Mouse (Mus musculus): ENCODE results near the gene Muc13. TPM values are rescaled to one million over a fixed set of nuclear protein-coding genes. Genes with fewer than 3 reads are reported as not detected.

The Muc13 gene
- polyA plus RNA-seq, 1 experiment from 2014 or later = 0.99 TPM

DNA sequence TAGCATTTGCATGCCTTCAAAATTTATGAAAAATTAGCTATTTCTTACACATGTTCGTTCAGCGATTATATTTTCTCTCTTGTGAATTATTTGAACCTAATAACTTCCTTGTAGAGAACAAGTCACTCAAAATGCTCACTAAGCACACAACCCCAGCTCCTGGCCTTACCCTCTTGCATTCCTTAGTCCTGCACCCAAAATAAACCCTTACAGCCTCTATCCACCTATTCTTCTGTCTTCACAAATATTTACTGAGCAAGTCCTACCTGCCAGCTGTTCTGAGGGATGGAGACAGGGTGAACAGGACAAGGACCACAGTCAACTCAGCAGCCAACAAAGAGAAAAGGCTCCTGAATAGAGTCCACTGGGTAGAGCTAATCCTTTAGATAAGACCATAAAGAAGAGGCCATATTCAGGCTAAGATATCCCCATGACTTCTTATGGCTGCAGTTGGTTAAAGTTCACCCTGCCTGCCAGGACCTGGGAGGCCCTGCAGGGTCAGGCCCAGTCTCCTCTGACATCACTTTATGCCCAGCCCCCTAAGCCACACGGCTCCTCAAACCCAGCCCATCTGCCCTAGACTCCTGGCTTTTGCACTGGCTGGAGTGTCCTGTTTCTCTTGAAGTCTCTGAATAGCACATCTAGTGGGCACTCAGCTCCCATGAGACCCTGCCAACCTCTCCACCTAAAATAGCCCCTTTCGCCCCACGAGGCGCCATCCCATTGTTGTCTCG is 7.0 kb upstream of the Muc13 start:
- H3K27me3 ChIP-seq = no peaks in the 10 kb centered on the region
- H3K27ac ChIP-seq (replicated peaks) = no peak overlapping the region; the same call in 1 of the 2 replicates
- ATAC-seq (ENCODE audit: insufficient read depth) = no peak; the same call in 1 of the 2 replicates
- 43% methylated on average over 7 of the region's 7 CpGs for WGBS (ENCODE audit: insufficient replicate concordance)
- H3K4me1 ChIP-seq (replicated peaks) = peaks cover 22% of the 10 kb centered on the region
- no peak overlapping the region for H3K4me3 ChIP-seq (replicated peaks)
- no peak overlapping the region for H3K9ac ChIP-seq
- no peaks in the 10 kb centered on the region for H3K36me3 ChIP-seq (replicated peaks)
- H3K9me3 ChIP-seq (replicated peaks) = no peaks in the 10 kb centered on the region
- no peak overlapping the region for H3K4me2 ChIP-seq

- no peak for ATAC-seq (ENCODE audit: insufficient read depth)
- 17% methylated on average over 4 of the region's 4 CpGs for WGBS (ENCODE audit: insufficient replicate concordance)
- no peaks in the 10 kb centered on the region for H3K9me3 ChIP-seq (replicated peaks)
- H3K27ac ChIP-seq (replicated peaks) = no peak overlapping the region
- no peaks in the 10 kb centered on the region for H3K27me3 ChIP-seq
- H3K36me3 ChIP-seq (replicated peaks) = no peaks in the 10 kb centered on the region
- H3K4me2 ChIP-seq = no peak overlapping the region; the same call in 1 of the 2 replicates
- H3K4me1 ChIP-seq (replicated peaks) = peaks cover 22% of the 10 kb centered on the region
- no peak overlapping the region for H3K4me3 ChIP-seq (replicated peaks)
- H3K9ac ChIP-seq = no peak overlapping the region
Observed at GRCm38 (mm10) chr16:33795106-33795505, 1.3 kb downstream of the Muc13 start.

DNA sequence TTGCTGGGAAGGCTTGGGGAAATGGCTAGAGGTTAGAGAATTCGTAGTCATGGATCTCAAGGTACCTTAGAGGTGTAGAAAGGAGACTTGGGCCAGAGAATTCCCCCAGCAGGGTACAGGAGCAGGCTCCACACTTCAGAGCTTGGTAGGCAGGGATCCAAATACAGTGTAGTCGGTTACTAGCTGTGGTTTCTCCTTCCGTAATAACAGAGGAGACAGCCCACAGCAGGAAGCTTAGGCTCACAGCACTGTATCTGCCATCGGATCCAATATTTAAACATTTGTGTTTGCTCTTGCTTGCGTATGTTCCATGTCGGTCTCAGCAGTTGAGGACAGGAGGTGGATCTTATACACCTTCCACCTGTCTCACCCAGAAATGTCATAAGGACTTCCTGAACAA is 2.0 kb downstream of the Muc13 start:
- no peak overlapping the region for H3K27ac ChIP-seq (replicated peaks)
- no peaks in the 10 kb centered on the region for H3K9me3 ChIP-seq (replicated peaks)
- H3K4me1 ChIP-seq (replicated peaks) = peaks cover 22% of the 10 kb centered on the region
- WGBS (ENCODE audit: insufficient replicate concordance) = 20% methylated on average over 6 of the region's 6 CpGs
- H3K9ac ChIP-seq = no peak overlapping the region
- H3K4me2 ChIP-seq = no peak overlapping the region
- no peaks in the 10 kb centered on the region for H3K27me3 ChIP-seq
- H3K4me3 ChIP-seq (replicated peaks) = no peak overlapping the region
- H3K36me3 ChIP-seq (replicated peaks) = no peaks in the 10 kb centered on the region
- ATAC-seq (ENCODE audit: insufficient read depth) = no peak

GRCm38 (mm10) chr16:33796756-33797155 is 2.9 kb downstream of the Muc13 start:
- no peak overlapping the region for H3K27ac ChIP-seq (replicated peaks)
- no peak for ATAC-seq (ENCODE audit: insufficient read depth)
- no peaks in the 10 kb centered on the region for H3K27me3 ChIP-seq
- H3K4me2 ChIP-seq = no peak overlapping the region
- no peak overlapping the region for H3K4me3 ChIP-seq (replicated peaks)
- no peaks in the 10 kb centered on the region for H3K36me3 ChIP-seq (replicated peaks)
- peaks cover 22% of the 10 kb centered on the region for H3K4me1 ChIP-seq (replicated peaks)
- 44% methylated on average over 3 of the region's 3 CpGs for WGBS (ENCODE audit: insufficient replicate concordance)
- no peak overlapping the region for H3K9ac ChIP-seq
- H3K9me3 ChIP-seq (replicated peaks) = no peaks in the 10 kb centered on the region

- Histone ChIP-seq H3K4me3 (replicated peaks) (no peak overlapping the region), H3K9me3 (replicated peaks) (no peaks in the 10 kb centered on the region), H3K4me2 (no peak overlapping the region), H3K4me1 (replicated peaks) (peaks cover 18% of the 10 kb centered on the region), H3K27ac (replicated peaks) (no peak overlapping the region), H3K27me3 (no peaks in the 10 kb centered on the region), H3K36me3 (replicated peaks) (no peaks in the 10 kb centered on the region), H3K9ac (no peak overlapping the region)
- WGBS (ENCODE audit: insufficient replicate concordance) = 32% methylated on average over 5 of the region's 5 CpGs
- no peak for ATAC-seq (ENCODE audit: insufficient read depth)
Observed at GRCm38 (mm10) chr16:33797860-33798259, 4.0 kb downstream of the Muc13 start.

- 66% methylated on average over 3 of the region's 3 CpGs for WGBS (ENCODE audit: insufficient replicate concordance)
- H3K36me3 ChIP-seq (replicated peaks) = no peaks in the 10 kb centered on the region
Observed at GRCm38 (mm10) chr16:33810002-33810401, 16.2 kb downstream of the Muc13 start.

GRCm38 (mm10) chr16:33818413-33819165 is 24.8 kb downstream of the Muc13 start:
- Histone ChIP-seq H3K9me3 (replicated peaks) (no peaks in the 10 kb centered on the region), H3K27me3 (no peaks in the 10 kb centered on the region), H3K9ac (no peak overlapping the region), H3K4me1 (replicated peaks) (no peaks in the 10 kb centered on the region), H3K4me3 (replicated peaks) (no peak overlapping the region), H3K4me2 (no peak overlapping the region), H3K27ac (replicated peaks) (no peak overlapping the region), H3K36me3 (replicated peaks) (no peaks in the 10 kb centered on the region)
- 60% methylated on average over 7 of the region's 7 CpGs for WGBS (ENCODE audit: insufficient replicate concordance)
- ATAC-seq (ENCODE audit: insufficient read depth) = no peak

More at GRCm38 (mm10) chr16:33810002-33810401, 16.2 kb downstream of the Muc13 start:
- ATAC-seq (ENCODE audit: insufficient read depth) = no peak
- Histone ChIP-seq H3K9me3 (replicated peaks) (no peaks in the 10 kb centered on the region), H3K27ac (replicated peaks) (no peak overlapping the region), H3K27me3 (no peaks in the 10 kb centered on the region), H3K9ac (no peak overlapping the region), H3K4me1 (replicated peaks) (no peaks in the 10 kb centered on the region), H3K4me2 (no peak overlapping the region), H3K4me3 (replicated peaks) (no peak overlapping the region)

- Histone ChIP-seq H3K4me3 (replicated peaks) (no peak overlapping the region), H3K36me3 (replicated peaks) (no peaks in the 10 kb centered on the region), H3K27me3 (no peaks in the 10 kb centered on the region), H3K9ac (no peak overlapping the region), H3K4me2 (no peak overlapping the region), H3K4me1 (replicated peaks) (no peaks in the 10 kb centered on the region), H3K9me3 (replicated peaks) (no peaks in the 10 kb centered on the region), H3K27ac (replicated peaks) (no peak overlapping the region)
- 16% methylated on average over 17 of the region's 17 CpGs for WGBS (ENCODE audit: insufficient replicate concordance)
- no peak for ATAC-seq (ENCODE audit: insufficient read depth)
Observed at GRCm38 (mm10) chr16:33820269-33821178, 26.7 kb downstream of the Muc13 start.

- Histone ChIP-seq H3K36me3 (replicated peaks) (no peaks in the 10 kb centered on the region), H3K4me3 (replicated peaks) (no peak overlapping the region), H3K27ac (replicated peaks) (no peak overlapping the region), H3K9ac (no peak overlapping the region), H3K27me3 (peaks cover 21% of the 10 kb centered on the region), H3K9me3 (replicated peaks) (no peaks in the 10 kb centered on the region), H3K4me2 (no peak overlapping the region), H3K4me1 (replicated peaks) (0 out of 2 replicates have a peak, but pooled peaks cover 7% of the 10 kb centered on the region)
- WGBS (ENCODE audit: insufficient replicate concordance) = 64% methylated on average over 6 of the region's 6 CpGs
- ATAC-seq (ENCODE audit: insufficient read depth) = no peak
Observed at GRCm38 (mm10) chr16:33824603-33825002, 30.8 kb downstream of the Muc13 start.

- H3K27me3 ChIP-seq = peaks cover 60% of the 10 kb centered on the region
- 0 out of 2 replicates have a peak overlapping the region, but pooled peaks have one; percentile 66 for H3K4me2 ChIP-seq
- peaks cover 18% of the 10 kb centered on the region for H3K4me1 ChIP-seq (replicated peaks)
- ATAC-seq (ENCODE audit: insufficient read depth) = no peak
- no peak overlapping the region for H3K9ac ChIP-seq
- no peaks in the 10 kb centered on the region for H3K9me3 ChIP-seq (replicated peaks)
- no peak overlapping the region for H3K27ac ChIP-seq (replicated peaks)
- WGBS (ENCODE audit: insufficient replicate concordance) = 63% methylated on average over 7 of the region's 7 CpGs
- H3K4me3 ChIP-seq (replicated peaks) = no peak overlapping the region
- no peaks in the 10 kb centered on the region for H3K36me3 ChIP-seq (replicated peaks)
Observed at GRCm38 (mm10) chr16:33828496-33828895, 34.7 kb downstream of the Muc13 start.
